Mouse (Mus musculus) erythroblast, embryonic 14.5 days (primary cell): ENCODE results near the gene Dnajc7. TPM values are rescaled to one million over a fixed set of nuclear protein-coding genes. Genes with fewer than 3 reads are reported as not detected.
A peak's percentile ranks its signal among the peaks of the same experiment; 100 is the strongest.
"Not testable (repeated sequence)": the region's sequence is repeated elsewhere in the genome, so short reads cannot be mapped to it uniquely, and the experiment has no call there.

Experiments used
- H3K27me3 ChIP-seq: 2 replicates; pipeline ENCODE4 v1.6.1; 2012; ENCODE audit warnings: inconsistent platforms; ENCODE audit not compliant: control insufficient read depth
- H3K36me3 ChIP-seq: 2 replicates; pipeline ENCODE4 v1.6.1; 2012; ENCODE audit warnings: mild to moderate bottlenecking, inconsistent platforms; ENCODE audit not compliant: control insufficient read depth
- H3K4me1 ChIP-seq: 2 replicates; pipeline ENCODE4 v1.6.1; 2012; ENCODE audit warnings: inconsistent platforms; ENCODE audit not compliant: control insufficient read depth
- H3K4me3 ChIP-seq: replicated peaks from 2 replicates; pipeline ENCODE3; 2012; ENCODE audit warnings: moderate library complexity, mild to moderate bottlenecking, inconsistent platforms
- H3K9me3 ChIP-seq: 2 replicates; pipeline ENCODE4 v1.6.1; 2012; ENCODE audit warnings: low read length, inconsistent platforms, mixed read lengths; ENCODE audit not compliant: control insufficient read depth
- GATA1 ChIP-seq: IDR thresholded peaks from 2 replicates; pipeline ENCODE4 v1.6.1; 2012; ENCODE audit warnings: low read length, inconsistent platforms, mixed read lengths
- TAL1 ChIP-seq: IDR thresholded peaks from 3 replicates; pipeline ENCODE4 v1.6.1; 2012; ENCODE audit warnings: low read length, inconsistent platforms, mixed read lengths
- polyA plus RNA-seq: library from polyadenylated mRNA; stranded (reverse); fragments of >175 nt; gene quantifications from 2 replicates; pipeline ENCODE4 v1.2.3, GENCODE M21; 2012

Gene Dnajc7
- polyA plus RNA-seq, 1 experiment: 4.0 TPM

DNA sequence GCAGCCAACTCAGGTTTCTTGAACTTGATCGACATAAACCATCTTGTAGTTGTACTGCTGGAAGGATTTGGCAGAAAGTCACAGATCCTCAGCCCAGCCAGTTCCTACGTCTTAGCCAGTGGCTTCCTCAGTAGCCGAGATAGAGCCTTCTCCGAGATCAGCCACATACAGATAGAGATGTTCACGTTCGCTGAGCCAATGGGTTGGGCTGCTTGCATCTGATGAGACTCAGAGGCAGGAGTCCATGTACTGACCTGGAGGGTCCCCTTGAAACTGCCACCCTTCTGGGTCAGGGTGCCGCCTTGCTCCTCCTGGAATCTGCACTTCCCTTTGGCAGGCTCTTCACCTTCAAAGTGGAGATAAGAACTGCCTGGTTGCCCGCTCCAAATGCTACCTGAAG is 70.5 kb downstream of the Dnajc7 start:
- no peak overlapping the region for H3K4me3 ChIP-seq
- no peak for TF ChIP-seq TAL1
- TF ChIP-seq GATA1: no peak
- peaks cover 16% of the 10 kb centered on the region for H3K4me1 ChIP-seq
- H3K9me3 ChIP-seq: no peaks in the 10 kb centered on the region
- H3K36me3 ChIP-seq: no peaks in the 10 kb centered on the region
- peaks cover 2% of the 10 kb centered on the region; the same call in 1 of the 2 replicates for H3K27me3 ChIP-seq

DNA sequence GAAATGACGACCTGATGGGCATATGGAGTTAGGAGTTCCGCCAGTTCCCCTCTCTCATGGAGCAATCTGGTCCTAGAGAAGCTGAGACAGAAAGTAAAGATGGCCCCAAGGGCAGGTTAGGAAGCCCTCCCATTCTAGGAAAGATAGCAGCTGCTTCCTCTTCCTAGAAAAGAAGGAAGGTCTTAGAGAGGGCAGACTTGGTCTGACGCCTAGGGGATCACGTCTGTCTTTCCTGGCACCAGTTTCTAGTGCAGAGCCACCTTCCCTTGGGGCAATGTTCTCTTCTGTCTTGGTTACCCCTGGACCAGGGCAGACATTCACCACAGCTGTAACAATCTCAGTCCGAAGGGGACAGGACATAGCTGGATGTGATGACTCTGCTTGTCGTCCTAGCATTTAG is 71.8 kb downstream of the Dnajc7 start:
- Histone ChIP-seq H3K27me3 (peaks cover 2% of the 10 kb centered on the region; the same call in 1 of the 2 replicates), H3K4me3 (no peak overlapping the region), H3K4me1 (peaks cover 16% of the 10 kb centered on the region), H3K36me3 (no peaks in the 10 kb centered on the region), H3K9me3 (no peaks in the 10 kb centered on the region)
- TF ChIP-seq GATA1 (no peak), TAL1 (no peak)

DNA sequence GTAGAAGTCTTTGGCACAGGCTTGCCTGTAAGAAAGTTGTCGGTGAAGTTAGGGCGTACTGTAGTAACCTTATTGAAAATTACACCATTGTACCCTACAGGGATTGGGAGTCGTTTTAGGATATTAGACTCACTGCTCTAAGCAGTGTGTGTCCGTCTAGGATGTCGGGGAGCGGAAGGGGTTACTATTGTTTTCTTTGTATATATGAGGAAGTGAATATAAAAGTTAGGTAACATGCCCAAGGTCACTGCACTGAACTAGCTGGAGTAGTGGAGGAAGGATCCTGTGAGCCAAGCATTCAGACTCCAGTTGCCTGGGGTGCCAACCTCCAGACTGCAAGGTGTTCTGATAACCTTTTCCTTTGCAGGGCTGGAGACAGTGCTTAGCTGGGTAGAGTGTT is 73.0 kb downstream of the Dnajc7 start:
- peaks cover 16% of the 10 kb centered on the region for H3K4me1 ChIP-seq
- no peak overlapping the region for H3K4me3 ChIP-seq
- no peak for TF ChIP-seq TAL1
- TF ChIP-seq GATA1: no peak
- H3K27me3 ChIP-seq: peaks cover 2% of the 10 kb centered on the region; the same call in 1 of the 2 replicates
- no peaks in the 10 kb centered on the region for H3K36me3 ChIP-seq
- no peaks in the 10 kb centered on the region for H3K9me3 ChIP-seq

DNA sequence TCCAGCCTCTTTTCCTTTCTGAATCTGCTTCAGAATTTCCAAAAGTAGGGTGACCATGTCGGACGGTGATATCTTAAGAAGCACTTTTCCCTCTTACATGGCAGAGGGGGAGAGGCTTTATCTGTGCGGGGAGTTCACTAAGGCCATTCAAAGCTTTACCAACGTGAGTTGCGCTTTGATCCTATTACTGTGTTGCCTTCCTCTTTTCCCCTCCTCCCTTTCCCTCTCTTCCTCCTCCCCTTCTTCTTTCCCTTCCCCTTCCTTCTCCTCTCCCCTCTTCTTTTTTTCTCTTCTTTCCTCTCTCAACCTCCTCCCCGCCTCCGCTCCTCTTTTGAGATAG is 74.3 kb downstream of the Dnajc7 start:
- Histone ChIP-seq H3K36me3 (no peaks in the 10 kb centered on the region), H3K4me1 (peaks cover 19% of the 10 kb centered on the region), H3K27me3 (peaks cover 2% of the 10 kb centered on the region; the same call in 1 of the 2 replicates), H3K9me3 (no peaks in the 10 kb centered on the region), H3K4me3 (peak overlapping the region; percentile 69)
- TF ChIP-seq GATA1: no peak
- no peak for TF ChIP-seq TAL1

DNA sequence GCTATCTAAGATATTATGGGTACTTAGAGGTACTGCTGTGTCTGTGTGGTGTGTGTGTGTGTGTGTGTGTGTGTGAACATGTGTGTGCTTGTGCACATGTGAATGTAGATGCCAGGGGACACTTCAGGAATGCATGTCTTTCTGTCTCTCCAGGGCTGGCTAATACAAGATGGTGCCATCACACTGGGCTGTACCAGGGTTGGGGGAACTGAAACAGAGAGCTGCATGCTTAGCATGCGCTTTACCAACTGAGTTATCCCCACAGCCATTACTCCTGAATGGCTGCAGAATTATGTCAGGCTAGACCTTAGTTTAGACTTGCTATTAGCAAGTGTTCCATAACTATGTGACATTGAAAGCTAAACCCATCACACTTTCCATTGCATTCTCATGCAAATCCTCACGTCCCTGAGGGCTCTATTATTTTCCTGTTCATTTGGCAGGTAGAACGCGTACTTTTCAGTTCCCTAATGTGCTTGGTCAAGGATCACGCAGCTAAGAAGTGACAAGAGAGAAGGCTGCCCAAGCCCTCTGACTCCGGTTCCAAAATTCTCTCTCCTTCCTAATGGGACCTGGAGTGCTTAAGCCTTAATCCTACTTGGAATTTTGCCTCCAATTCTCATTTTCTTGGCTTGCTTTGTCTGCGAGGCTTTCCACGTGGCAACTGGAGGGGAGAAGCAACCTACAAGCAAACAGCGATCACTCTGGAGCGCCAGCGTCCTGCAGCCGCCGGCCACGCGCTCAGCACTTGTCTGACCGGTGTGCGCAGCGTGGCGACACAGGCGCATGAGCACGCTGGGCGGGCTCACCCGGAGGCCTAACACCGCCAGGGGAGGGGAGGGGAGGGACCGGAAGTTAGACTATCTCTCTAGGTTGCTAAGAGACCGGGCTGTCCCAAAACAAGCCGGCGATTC is 74.9 kb downstream of the Dnajc7 start, which contains the start of gene Ttc25:
Gene Ttc25, plus strand, starts transcription at position 776 of the 914 bp plus-strand sequence.
- H3K27me3 ChIP-seq: peaks cover 2% of the 10 kb centered on the region; the same call in 1 of the 2 replicates
- no peaks in the 10 kb centered on the region for H3K36me3 ChIP-seq
- no peaks in the 10 kb centered on the region for H3K9me3 ChIP-seq
- TF ChIP-seq GATA1: no peak
- no peak for TF ChIP-seq TAL1
- H3K4me1 ChIP-seq: peaks cover 19% of the 10 kb centered on the region
- H3K4me3 ChIP-seq: peak within 1 kb of the TSS; percentile 69

DNA sequence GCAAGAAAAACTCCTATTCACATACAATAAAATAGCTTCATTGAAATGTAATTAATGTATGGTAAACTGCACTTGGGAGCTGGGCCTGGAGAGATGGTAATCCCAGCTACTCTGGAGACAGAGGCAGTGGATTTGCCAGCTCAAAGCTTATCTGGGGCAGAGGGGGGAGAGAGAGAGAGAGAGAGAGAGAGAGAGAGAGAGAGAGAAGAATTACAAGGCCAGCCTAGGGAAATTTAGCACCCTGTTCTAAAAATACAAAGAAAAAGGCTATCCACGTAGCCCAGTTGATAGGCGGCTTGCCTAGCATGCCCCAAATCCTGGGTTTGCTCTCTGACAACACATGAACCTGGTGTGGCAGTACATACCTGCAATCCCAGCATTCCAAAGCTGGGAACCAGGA is 78.4 kb downstream of the Dnajc7 start:
- Histone ChIP-seq H3K4me1 (peaks cover 19% of the 10 kb centered on the region), H3K9me3 (no peaks in the 10 kb centered on the region), H3K27me3 (no peaks in the 10 kb centered on the region), H3K36me3 (no peaks in the 10 kb centered on the region), H3K4me3 (no peak overlapping the region)
- TF ChIP-seq GATA1 (no peak), TAL1 (no peak)

DNA sequence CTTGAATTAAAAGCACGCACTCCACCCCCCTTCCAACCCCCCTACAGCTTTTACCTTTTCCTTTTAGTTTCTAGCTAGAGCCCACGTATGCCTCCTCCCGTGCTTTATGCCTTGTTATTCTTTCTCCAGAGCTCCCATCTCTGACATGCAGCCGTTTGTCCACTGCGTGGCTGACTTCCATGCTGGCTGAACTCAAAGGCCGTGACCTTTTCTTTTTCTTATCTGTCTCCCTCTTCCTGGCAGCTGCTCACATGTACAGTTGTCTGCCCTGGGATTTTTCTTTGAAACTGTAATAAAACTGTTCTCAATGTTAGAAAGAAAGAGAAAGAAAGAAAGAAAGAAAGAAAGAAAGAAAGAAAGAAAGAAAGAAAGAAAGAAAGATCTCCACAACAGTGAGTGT is 79.0 kb downstream of the Dnajc7 start:
- no peak overlapping the region for H3K4me3 ChIP-seq
- H3K27me3 ChIP-seq: no peaks in the 10 kb centered on the region
- TF ChIP-seq TAL1: no peak
- TF ChIP-seq GATA1: no peak
- H3K9me3 ChIP-seq: no peaks in the 10 kb centered on the region
- no peaks in the 10 kb centered on the region for H3K36me3 ChIP-seq
- H3K4me1 ChIP-seq: peaks cover 16% of the 10 kb centered on the region

DNA sequence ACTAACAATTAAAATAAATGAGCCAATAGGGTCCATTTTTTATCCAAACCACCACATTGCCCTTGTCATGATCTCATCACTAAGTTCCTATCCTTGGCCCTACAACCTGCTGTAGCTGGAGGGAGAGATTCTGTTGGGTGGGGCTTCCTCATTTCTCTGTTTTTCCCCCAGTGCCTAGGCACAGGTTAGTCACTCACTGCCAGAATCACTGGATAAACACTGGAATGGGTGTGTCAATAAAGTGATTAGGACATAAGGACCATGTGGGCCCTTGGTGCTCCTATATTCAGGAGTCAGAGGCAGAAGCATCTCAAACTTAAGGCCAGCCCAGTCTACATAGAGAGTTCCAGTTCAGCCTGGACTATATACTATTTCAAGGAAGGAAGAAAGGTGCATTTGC is 83.5 kb downstream of the Dnajc7 start:
- Histone ChIP-seq H3K36me3 (no peaks in the 10 kb centered on the region), H3K27me3 (no peaks in the 10 kb centered on the region), H3K4me1 (peaks cover 3% of the 10 kb centered on the region; the same call in 1 of the 2 replicates), H3K4me3 (no peak overlapping the region), H3K9me3 (peaks cover 5% of the 10 kb centered on the region)
- no peak for TF ChIP-seq GATA1
- TF ChIP-seq TAL1: no peak

DNA sequence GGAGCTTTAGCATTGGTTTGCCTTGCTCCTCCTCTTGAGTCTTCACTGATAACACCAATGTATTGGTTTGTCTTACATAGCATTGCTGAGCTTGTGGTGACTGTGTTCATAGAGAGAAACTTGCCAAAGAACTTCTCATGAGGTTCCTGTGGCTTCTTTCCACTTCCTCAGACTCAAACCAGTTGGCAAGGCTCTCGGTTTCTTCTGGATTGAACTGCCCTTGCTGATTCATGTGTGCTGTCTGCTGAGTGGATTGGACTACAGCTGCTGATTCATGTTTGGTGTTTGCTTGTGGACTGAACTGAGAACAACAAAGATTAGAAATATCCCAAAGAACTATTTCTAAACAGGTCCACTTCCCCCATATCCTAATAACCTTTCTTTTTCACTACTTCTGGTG is 84.0 kb downstream of the Dnajc7 start:
- no peaks in the 10 kb centered on the region for H3K36me3 ChIP-seq
- no peaks in the 10 kb centered on the region for H3K27me3 ChIP-seq
- TF ChIP-seq GATA1: no peak
- TF ChIP-seq TAL1: no peak
- H3K4me1 ChIP-seq: peaks cover 2% of the 10 kb centered on the region; the same call in 1 of the 2 replicates
- no peak overlapping the region for H3K4me3 ChIP-seq
- peaks cover 5% of the 10 kb centered on the region for H3K9me3 ChIP-seq

DNA sequence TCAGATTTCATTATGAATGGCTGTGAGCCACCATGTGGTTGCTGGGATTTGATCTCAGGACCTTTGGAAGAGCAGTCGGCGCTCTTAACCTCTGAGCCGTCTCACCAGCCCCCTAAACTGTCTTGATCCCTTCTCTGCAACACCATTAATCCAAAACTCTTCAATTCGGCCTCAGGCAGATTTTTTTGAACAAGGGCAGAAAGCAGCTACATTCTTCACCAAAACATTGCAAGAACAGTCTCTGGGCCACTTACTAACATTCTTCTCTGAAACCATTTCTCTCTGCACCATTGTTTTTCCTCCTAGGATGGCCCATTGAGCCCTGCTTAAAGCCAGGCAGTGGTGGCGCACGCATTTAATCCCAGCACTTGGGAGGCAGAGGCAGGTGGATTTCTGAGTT is 85.1 kb downstream of the Dnajc7 start:
- H3K9me3 ChIP-seq, H3K27me3 ChIP-seq, H3K4me3 ChIP-seq: not testable (repeated sequence)

DNA sequence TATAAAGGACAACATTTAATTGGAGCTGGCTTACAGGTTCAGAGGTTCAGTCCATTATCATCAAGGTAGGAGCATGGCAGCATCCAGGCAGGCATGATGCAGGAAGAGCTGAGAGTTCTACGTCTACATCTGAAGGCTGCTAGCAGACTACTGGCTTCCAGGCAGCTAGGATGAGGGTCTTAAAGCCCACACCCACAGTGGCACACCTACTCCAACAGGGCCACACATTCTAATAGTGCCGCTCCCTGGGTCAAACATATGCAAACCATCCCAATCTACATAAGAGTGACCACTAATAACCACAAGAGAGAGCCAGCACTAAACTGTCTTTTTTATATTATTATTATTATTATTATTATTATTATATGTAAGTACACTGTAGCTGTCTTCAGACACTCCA is 85.6 kb downstream of the Dnajc7 start:
- H3K36me3 ChIP-seq, H3K27me3 ChIP-seq, H3K4me1 ChIP-seq, H3K9me3 ChIP-seq, H3K4me3 ChIP-seq: not testable (repeated sequence)

More for the DNA sequence above, 85.1 kb downstream of the Dnajc7 start:
- H3K4me1 ChIP-seq, H3K36me3 ChIP-seq: not testable (repeated sequence)
